Mouse (Mus musculus): ENCODE results near the gene Fitm2. TPM values are rescaled to one million over a fixed set of nuclear protein-coding genes. Genes with fewer than 3 reads are reported as not detected.

Gene Fitm2
- polyA plus RNA-seq, 1 experiment = 6.0 TPM

DNA sequence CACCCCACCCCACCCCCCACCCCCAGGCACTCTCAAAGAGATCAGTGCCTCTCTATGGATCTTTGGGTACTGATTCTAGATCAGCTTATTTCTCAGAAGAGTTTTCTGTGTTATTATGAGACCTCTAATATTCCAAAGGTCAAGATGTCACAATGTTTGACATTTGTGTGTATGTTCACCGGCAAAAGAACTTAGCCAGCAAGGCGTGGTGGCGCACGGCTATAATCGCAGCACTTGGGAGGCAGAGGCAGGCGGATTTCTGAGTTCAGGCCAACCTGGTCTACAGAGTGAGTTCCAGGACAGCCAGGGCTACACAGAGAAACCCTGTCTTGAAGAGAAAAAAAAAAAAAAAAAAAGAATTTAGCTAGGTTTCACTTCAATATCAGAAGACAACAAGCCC is 55.4 kb downstream of the Fitm2 start:
- TF ChIP-seq GATA1 (IDR thresholded peaks at IDR 0.05; ENCODE audit: low read length) = no peak

Other genes starting within 250 kb of the Fitm2 start
- gene Jph2, start 74.6 kb downstream of the Fitm2 start, polyA plus RNA-seq (2012) = 0.02 TPM in 1 of 2 replicates, not detected in the other
- 7.1 and 11.2 TPM in 2 replicates for gene Oser1, start 47.9 kb downstream of the Fitm2 start, polyA plus RNA-seq (2012)
- gene Gdap1l1, start 34.2 kb downstream of the Fitm2 start, polyA plus RNA-seq (2012) = not detected in 2 replicates
- gene R3hdml, start 19.7 kb upstream of the Fitm2 start, polyA plus RNA-seq (2012) = not detected in 2 replicates
- not detected in 2 replicates for gene Hnf4a, start 34.2 kb upstream of the Fitm2 start, polyA plus RNA-seq (2012)
- gene Ttpal, start 129.7 kb upstream of the Fitm2 start, polyA plus RNA-seq (2012) = 25.6 and 45.3 TPM in 2 replicates
- gene Serinc3, start 172.5 kb upstream of the Fitm2 start, polyA plus RNA-seq (2012) = 6.7 and 10.3 TPM in 2 replicates
- 164 and 226 TPM in 2 replicates for gene Pkig, start 185.8 kb upstream of the Fitm2 start, polyA plus RNA-seq (2012)

Measured in G1E-ER4 (cell line).